28 mouse cellular contexts compared by ENCODE assay signal in genomic region chr7:96818236-96818916, GRCm38 (mm10).
DNase-seq lines count a peak whose midpoint lies in the region; ATAC-seq and TF ChIP-seq lines count a peak whose summit lies in the region.
"Had no signal": no experiment of that assay in that cellular context is flagged by ENCODE, and none has a peak within 500 bp of the region (broad histone marks: within the 10 kb centered on the region; RNA-seq: fewer than 3 reads in every experiment).

No protein-coding gene starts in this region.

- intact Hi-C loops in left cerebral cortex, adult 2 months (cut with DNase I), result no loop called here
- intact Hi-C loops in gastrocnemius, adult 2 months (cut with DNase I), result no loop called here
- intact Hi-C loops in heart, postnatal 25 days (cut with DNase I), result no loop called here

- DNase-seq in left cerebral cortex, adult 2 months (ENCODE audit: extremely low spot score in 1 of 2, low spot score in 2 of 2), result no peak
- no peak for DNase-seq in left cerebral cortex, adult 9 months (ENCODE audit: low spot score in 2 of 2)
- no peak for DNase-seq in gastrocnemius, adult 2 months
- no peak for DNase-seq in kidney, postnatal 25 days
- no peak for DNase-seq in heart, postnatal 25 days (ENCODE audit: low spot score)
- DNase-seq: adrenal gland, postnatal 10 days; cerebellum, adult 11-12 months; cerebellum, adult 9-11 months; heart, adult 2 months; kidney, adult 9 months; kidney, postnatal 10 days; left cerebral cortex, postnatal 4 days; liver; lung, adult 2 months; lung, postnatal 10 days; spleen, adult 18-20 months; thymus, adult 18-20 months; thymus, postnatal 25 days had no signal

- ATAC-seq in activated CD4-positive, CD25-positive, alpha-beta regulatory T cell, adult 4 months, result peak; percentile 43
- ATAC-seq in hematopoietic stem cell, adult 5-6 weeks (replicated peaks in 1 of 2; ENCODE audit: insufficient read depth in 1 of 2, low FRiP score in 2 of 2, low TSS enrichment in 1 of 2, low read depth in 1 of 2, poor library complexity in 2 of 2, severe bottlenecking in 2 of 2), result peak; percentile 46 to 67
- ATAC-seq: hindbrain, postnatal 0 days; intestine, postnatal 0 days; midbrain, embryonic 15.5 days had no signal

- H3K27ac ChIP-seq in left cerebral cortex, adult 2 months, result peak overlapping the region; percentile 71; the same call in 1 of the 2 replicates
- no peak overlapping the region for H3K27ac ChIP-seq in gastrocnemius, adult 2 months
- H3K27ac ChIP-seq: forebrain, embryonic 12.5 days; heart, adult 2 months; hindbrain, embryonic 10.5 days; hindbrain, postnatal 0 days; liver, embryonic 14.5 days; midbrain, embryonic 10.5 days; midbrain, embryonic 15.5 days had no signal

- TF ChIP-seq CTCF in left cerebral cortex, adult 2 months (IDR thresholded peaks at IDR 0.05), result no peak
- TF ChIP-seq CTCF in gastrocnemius, adult 2 months (IDR thresholded peaks at IDR 0.05), result no peak

- no peak overlapping the region for H3K4me3 ChIP-seq in left cerebral cortex, adult 2 months
- no peak overlapping the region for H3K4me3 ChIP-seq in gastrocnemius, adult 2 months
- H3K4me3 ChIP-seq: forebrain, embryonic 12.5 days; heart, adult 2 months; heart, embryonic 12.5 days; hindbrain, embryonic 10.5 days; midbrain, embryonic 10.5 days; midbrain, embryonic 15.5 days had no signal
